Mouse (Mus musculus) hematopoietic stem cell, adult 5-6 weeks (primary cell): Measurements from ENCODE around the gene Fdxacb1. TPM values are rescaled to one million over a fixed set of nuclear protein-coding genes. Genes with fewer than 3 reads are reported as not detected.

Experiments used
- ATAC-seq, 2 experiments: fragments of 125-278 bp in 1 of 2; replicated peaks in 1 of 2; 2 replicates each; pipeline ENCODE4 v1.8.0; 2016 to 2017; ENCODE audit warnings: inconsistent platforms in 2 of 2, mild to moderate bottlenecking in 2 of 2, moderate number of reproducible peaks in 2 of 2, low read depth in 1 of 2, moderate TSS enrichment in 1 of 2; ENCODE audit not compliant: low FRiP score in 2 of 2, poor library complexity in 2 of 2, severe bottlenecking in 2 of 2, insufficient read depth in 1 of 2, low TSS enrichment in 1 of 2
- total RNA-seq: library from RNA; stranded (forward); fragments of 172-1452, 232-1000 nt; gene quantifications from 2 replicates; pipeline ENCODE4 v1.2.3, GENCODE M21; 2017

Fdxacb1 gene
- 8.8 and 8.9 TPM in 2 replicates for total RNA-seq

- ATAC-seq = peak; percentile 92 to 96
Measured at GRCm38 (mm10) chr9:50768107-50769002, at the start of gene Fdxacb1. Gene Fdxacb1, plus strand, starts transcription at chr9:50768236.

- ATAC-seq = no peak
Measured at GRCm38 (mm10) chr9:50718878-50719277, 49.2 kb upstream of the Fdxacb1 start.

GRCm38 (mm10) chr9:50721061-50721460 is 47.0 kb upstream of the Fdxacb1 start:
- no peak for ATAC-seq

- ATAC-seq = no peak
Measured at GRCm38 (mm10) chr9:50722451-50722911, 45.6 kb upstream of the Fdxacb1 start.

- no peak for ATAC-seq
Measured at GRCm38 (mm10) chr9:50723406-50723805, 44.6 kb upstream of the Fdxacb1 start.

- no peak for ATAC-seq
Measured at GRCm38 (mm10) chr9:50724147-50724546, 43.9 kb upstream of the Fdxacb1 start.

- ATAC-seq = no peak
Measured at GRCm38 (mm10) chr9:50724661-50725330, 43.2 kb upstream of the Fdxacb1 start.

- ATAC-seq = no peak
Measured at GRCm38 (mm10) chr9:50725921-50726590, 42.0 kb upstream of the Fdxacb1 start.

- no peak for ATAC-seq
Measured at GRCm38 (mm10) chr9:50727171-50727924, 40.7 kb upstream of the Fdxacb1 start.

GRCm38 (mm10) chr9:50727925-50728651 is 39.9 kb upstream of the Fdxacb1 start:
- ATAC-seq = peak; percentile 68 to 71

- 0 out of 4 replicates have a peak, but pooled peaks have one; percentile 12 to 27 for ATAC-seq
Measured at GRCm38 (mm10) chr9:50729600-50729999, 38.4 kb upstream of the Fdxacb1 start.

GRCm38 (mm10) chr9:50732560-50732959 is 35.5 kb upstream of the Fdxacb1 start:
- ATAC-seq = no peak

- ATAC-seq = no peak
Measured at GRCm38 (mm10) chr9:50734989-50735388, 33.0 kb upstream of the Fdxacb1 start.

- peak; percentile 91 to 98 for ATAC-seq
Measured at GRCm38 (mm10) chr9:50738914-50739870, 28.8 kb upstream of the Fdxacb1 start, which contains the start of gene Dixdc1. Gene Dixdc1, minus strand, starts transcription at chr9:50739517.

- ATAC-seq = no peak
Measured at GRCm38 (mm10) chr9:50740867-50741784, 26.9 kb upstream of the Fdxacb1 start.
